Mouse (Mus musculus) CH12.LX (cell line): Measurements from ENCODE around the gene Pspn. TPM values are rescaled to one million over a fixed set of nuclear protein-coding genes. Genes with fewer than 3 reads are reported as not detected.
A peak's percentile ranks its signal among the peaks of the same experiment; 100 is the strongest.

Experiments
- DNase-seq: peaks from one replicate; pipeline ENCODE4 v3.0.0-alpha.2; 2013; ENCODE audit errors: extremely low read depth
- H3K27ac ChIP-seq: 2 replicates; pipeline ENCODE4 v1.5.1; 2012; ENCODE audit warnings: low read depth, mild to moderate bottlenecking, control low read depth, moderate library complexity; ENCODE audit not compliant: insufficient read depth
- H3K27me3 ChIP-seq: replicated peaks from 2 replicates; pipeline ENCODE3; 2012; ENCODE audit warnings: inconsistent platforms
- H3K36me3 ChIP-seq, 2 experiments: replicated peaks in 1 of 2; 2 replicates each; pipeline versions ENCODE3 to v1.6.1; 2012; ENCODE audit warnings: inconsistent platforms in 1 of 2, low read length in 1 of 2, mild to moderate bottlenecking in 1 of 2, mixed read lengths in 1 of 2, moderate library complexity in 1 of 2; ENCODE audit not compliant: control insufficient read depth in 1 of 2, insufficient read depth in 1 of 2
- H3K4me1 ChIP-seq, 2 experiments: 2 replicates each; pipeline ENCODE4 v1.6.1; 2012; ENCODE audit warnings: inconsistent platforms in 1 of 2, moderate library complexity in 1 of 2; ENCODE audit not compliant: insufficient read depth in 2 of 2, control insufficient read depth in 1 of 2
- H3K4me2 ChIP-seq: 2 replicates; pipeline ENCODE4 v1.6.1; 2012; ENCODE audit warnings: low read depth, mild to moderate bottlenecking, control low read depth; ENCODE audit not compliant: poor library complexity, insufficient read depth, severe bottlenecking
- H3K4me3 ChIP-seq, 3 experiments: fragments of 150-350 bp in 1 of 3; sonication (generic) in 1 of 3; replicated peaks in 1 of 3; 2 replicates each; pipeline versions ENCODE3 to v1.5.1; 2011 to 2012; ENCODE audit warnings: low read depth in 2 of 3, low read length in 2 of 3, mild to moderate bottlenecking in 2 of 3, moderate library complexity in 2 of 3, control low read depth in 1 of 3, improper control_type of control experiment in 1 of 3, inconsistent platforms in 1 of 3, mixed read lengths in 1 of 3; ENCODE audit not compliant: poor library complexity in 1 of 3
- H3K79me2 ChIP-seq: replicated peaks from 2 replicates; pipeline ENCODE4 v1.6.1; 2012; ENCODE audit warnings: mild to moderate bottlenecking, moderate library complexity; ENCODE audit not compliant: control insufficient read depth, poor library complexity, insufficient read depth, severe bottlenecking; ENCODE audit errors: extremely low read depth
- H3K9ac ChIP-seq: 2 replicates; pipeline ENCODE4 v1.6.1; 2012; ENCODE audit warnings: low read depth, mild to moderate bottlenecking, control low read depth, moderate library complexity; ENCODE audit not compliant: insufficient read depth
- H3K9me3 ChIP-seq: replicated peaks from 2 replicates; pipeline ENCODE3; 2012; ENCODE audit warnings: low read length, inconsistent platforms, mixed read lengths
- BHLHE40 ChIP-seq: IDR thresholded peaks from 2 replicates; pipeline ENCODE4 v1.6.1; 2011; ENCODE audit warnings: mild to moderate bottlenecking, low read depth, low read length, improper control_type of control experiment
- CHD1 ChIP-seq: IDR thresholded peaks from 2 replicates; pipeline ENCODE4 v1.6.1; 2012; ENCODE audit warnings: low read depth, low read length, improper control_type of control experiment, inconsistent platforms
- CHD2 ChIP-seq: IDR thresholded peaks from 2 replicates; pipeline ENCODE4 v1.6.1; 2011; ENCODE audit warnings: low read length, improper control_type of control experiment
- CTCF ChIP-seq, 2 experiments: IDR thresholded peaks in 1 of 2; conservative IDR thresholded peaks in 1 of 2; 2 replicates each; pipeline ENCODE4 v1.5.1; 2011 to 2012; ENCODE audit warnings: low read depth in 2 of 2, low read length in 2 of 2, improper control_type of control experiment in 1 of 2, inconsistent platforms in 1 of 2, mild to moderate bottlenecking in 1 of 2, moderate library complexity in 1 of 2
- HCFC1 ChIP-seq: IDR thresholded peaks from 2 replicates; pipeline ENCODE4 v1.6.1; 2012; ENCODE audit warnings: low read depth, mild to moderate bottlenecking, inconsistent platforms, low read length, improper control_type of control experiment
- JUN ChIP-seq: IDR thresholded peaks from 2 replicates; pipeline ENCODE4 v1.6.1; 2011; ENCODE audit warnings: low read depth, mild to moderate bottlenecking, low read length, improper control_type of control experiment, moderate library complexity; ENCODE audit not compliant: insufficient read depth
- JUND ChIP-seq: conservative IDR thresholded peaks from 2 replicates; pipeline ENCODE4 v1.6.1; 2011; ENCODE audit warnings: low read depth, low read length, improper control_type of control experiment
- KAT2A ChIP-seq: IDR thresholded peaks from 2 replicates; pipeline ENCODE4 v1.6.1; 2012; ENCODE audit warnings: low read length, improper control_type of control experiment, inconsistent platforms; ENCODE audit not compliant: insufficient replicate concordance
- MAZ ChIP-seq: IDR thresholded peaks from 2 replicates; pipeline ENCODE4 v1.6.1; 2012; ENCODE audit warnings: low read depth, mild to moderate bottlenecking, inconsistent platforms, low read length, improper control_type of control experiment, moderate library complexity
- MXI1 ChIP-seq: IDR thresholded peaks from 2 replicates; pipeline ENCODE4 v1.6.1; 2011; ENCODE audit warnings: mild to moderate bottlenecking, low read depth, low read length, improper control_type of control experiment
- MYC ChIP-seq: IDR thresholded peaks from 2 replicates; pipeline ENCODE4 v1.6.1; 2011; ENCODE audit warnings: low read depth, mild to moderate bottlenecking, improper control_type of control experiment, low read length
- NELFE ChIP-seq: IDR thresholded peaks from 2 replicates; pipeline ENCODE4 v1.6.1; 2011; ENCODE audit warnings: low read depth, low read length, improper control_type of control experiment
- POLR2A ChIP-seq: IDR thresholded peaks from 2 replicates; pipeline ENCODE4 v1.6.1; 2011; ENCODE audit warnings: low read depth, mild to moderate bottlenecking, improper control_type of control experiment, low read length
- POLR2AphosphoS2 ChIP-seq: IDR thresholded peaks from 2 replicates; pipeline ENCODE4 v1.6.1; 2011; ENCODE audit warnings: low read depth, low read length, improper control_type of control experiment
- RAD21 ChIP-seq: IDR thresholded peaks from 2 replicates; pipeline ENCODE4 v1.6.1; 2011; ENCODE audit warnings: low read depth, mild to moderate bottlenecking, low read length, improper control_type of control experiment, moderate library complexity
- RCOR1 ChIP-seq: conservative IDR thresholded peaks from 2 replicates; pipeline ENCODE4 v1.6.1; 2012; ENCODE audit warnings: low read depth, mild to moderate bottlenecking, inconsistent platforms, low read length, improper control_type of control experiment
- SIN3A ChIP-seq: IDR thresholded peaks from 2 replicates; pipeline ENCODE4 v1.6.1; 2012; ENCODE audit warnings: low read length, improper control_type of control experiment, inconsistent platforms
- SMC3 ChIP-seq: IDR thresholded peaks from 2 replicates; pipeline ENCODE4 v1.6.1; 2011; ENCODE audit warnings: low read depth, low read length, improper control_type of control experiment
- TBP ChIP-seq: conservative IDR thresholded peaks from 2 replicates; pipeline ENCODE4 v1.6.1; 2011; ENCODE audit warnings: low read depth, low read length, improper control_type of control experiment
- TCF12 ChIP-seq: IDR thresholded peaks from 2 replicates; pipeline ENCODE4 v1.6.1; 2014; ENCODE audit warnings: low read depth, mild to moderate bottlenecking, inconsistent platforms, low read length, improper control_type of control experiment
- USF1 ChIP-seq: IDR thresholded peaks from 2 replicates; pipeline ENCODE4 v1.6.1; 2014; ENCODE audit warnings: low read depth, mild to moderate bottlenecking, inconsistent platforms, low read length, improper control_type of control experiment
- USF2 ChIP-seq: conservative IDR thresholded peaks from 2 replicates; pipeline ENCODE4 v1.6.1; 2011; ENCODE audit warnings: low read depth, low read length, improper control_type of control experiment
- ZNF384 ChIP-seq: IDR thresholded peaks from 2 replicates; pipeline ENCODE4 v1.6.1; 2012; ENCODE audit warnings: low read depth, low read length, improper control_type of control experiment, inconsistent platforms
- dilution Hi-C: fragments of 300-500 bp; cut with MboI; formaldehyde crosslinking; loops from 2 replicates; pipeline ENCODE4 v1.14.3; 2020; ENCODE audit warnings: low sequenced_read_pairs; ENCODE audit not compliant: extremely low pct_unique_long_range_greater_than_20kb, extremely low pct_ligation_motif_present
- in situ Hi-C: fragments of 300-500 bp; cut with MboI; formaldehyde crosslinking; loops from 3 replicates; pipeline ENCODE4 v1.14.3; 2019; ENCODE audit warnings: low sequenced_read_pairs, low pct_ligation_motif_present, low pct_unique_long_range_greater_than_20kb, mixed read lengths
- polyA plus RNA-seq: library from polyadenylated mRNA; unstranded; fragments of >175 nt; gene quantifications from 2 replicates; pipeline ENCODE4 v1.2.1, GENCODE M21; 2012; ENCODE audit warnings: low read depth; ENCODE audit not compliant: insufficient read length
- total RNA-seq, 2 experiments: library from RNA; depleted of rRNA; stranded (reverse); fragments of 300-350 nt in 1 of 2; fragments of >200 nt in 1 of 2; gene quantifications; 2 replicates each; pipeline ENCODE4 v1.2.3; 2012 to 2014

The Pspn gene
- total and polyA plus RNA-seq, 3 experiments: 0.34 to 0.69 TPM; not detected in 1

GRCm38 (mm10) chr17:56957763-56958429, 41.9 kb downstream of the Pspn start (continued):
- TF ChIP-seq TBP (no peak), MYC (no peak), RCOR1 (no peak), SMC3 (peak; percentile 21; the same call in 1 of the 2 replicates), CTCF (conservative IDR thresholded peaks at IDR 0.05 in 1 of 2, IDR thresholded peaks at IDR 0.05 in 1 of 2; ENCODE audit: low read depth in 2 of 2, low read length in 2 of 2) (peak in 1 of 2 experiments; percentile 55; a peak in 2 of 4 replicates), CHD1 (no peak), CHD2 (no peak), POLR2A (no peak), MAZ (peak; percentile 93), POLR2AphosphoS2 (no peak), MXI1 (no peak), USF2 (no peak), KAT2A (no peak), ZNF384 (no peak)

- no peaks in the 10 kb centered on the region for H3K79me2 ChIP-seq
- H3K27ac ChIP-seq: no peak overlapping the region
- peaks cover 35% of the 10 kb centered on the region for H3K27me3 ChIP-seq
- peaks cover 7 to 13% of the 10 kb centered on the region in 2 experiments for H3K4me1 ChIP-seq
- in situ Hi-C loops: loop anchor here (5.0 kb wide), 1 partner anchor 63 kb away; no protein-coding TSS in a partner anchor
- H3K9ac ChIP-seq: no peak overlapping the region
- no peak for DNase-seq
- no peak overlapping the region for H3K4me2 ChIP-seq
- TF ChIP-seq USF1 (no peak), CTCF (conservative IDR thresholded peaks at IDR 0.05 in 1 of 2, IDR thresholded peaks at IDR 0.05 in 1 of 2; ENCODE audit: low read depth in 2 of 2, low read length in 2 of 2) (no peak), HCFC1 (no peak)
- dilution Hi-C loops: no loop called here
- H3K4me3 ChIP-seq: no peak overlapping the region
- no peaks in the 10 kb centered on the region for H3K9me3 ChIP-seq
- H3K36me3 ChIP-seq: no peaks in the 10 kb centered on the region
Measured at GRCm38 (mm10) chr17:56954871-56955270, 44.9 kb downstream of the Pspn start.

- Histone ChIP-seq H3K79me2 (no peaks in the 10 kb centered on the region), H3K27ac (no peak overlapping the region), H3K9ac (no peak overlapping the region), H3K4me1 (peaks cover 0 to 1% of the 10 kb centered on the region in 2 experiments; a peak in 2 of 4 replicates), H3K9me3 (no peaks in the 10 kb centered on the region), H3K36me3 (no peaks in the 10 kb centered on the region), H3K4me3 (no peak overlapping the region), H3K4me2 (no peak overlapping the region), H3K27me3 (peaks cover 35% of the 10 kb centered on the region)
- DNase-seq: no peak
- dilution Hi-C loops (no loop called here), in situ Hi-C loops (loop anchor here (5.0 kb wide), 1 partner anchor 60 kb away; no protein-coding TSS in a partner anchor)
- TF ChIP-seq SIN3A: no peak
- no peak for TF ChIP-seq RAD21
- TF ChIP-seq BHLHE40: no peak
- TF ChIP-seq MYC: no peak
- TF ChIP-seq NELFE: no peak
- no peak for TF ChIP-seq JUN
- TF ChIP-seq HCFC1: no peak
- no peak for TF ChIP-seq POLR2AphosphoS2
- TF ChIP-seq JUND: no peak
- TF ChIP-seq TCF12: no peak
Measured at GRCm38 (mm10) chr17:56952639-56953038, 47.2 kb downstream of the Pspn start.
